Mouse (Mus musculus) splenic B cell, adult 2 months (primary cell): Measurements from ENCODE around the gene Tpr.

Experiments used
- DNase-seq: peaks from one replicate; pipeline ENCODE4 v3.0.0-alpha.2; 2011; ENCODE audit warnings: low read depth, low spot score
- H3K27me3 ChIP-seq: 2 replicates; pipeline ENCODE4 v1.6.1; 2012; ENCODE audit warnings: mild to moderate bottlenecking, low read length, moderate library complexity, mixed read lengths; ENCODE audit not compliant: control insufficient read depth, poor library complexity, insufficient read depth, severe bottlenecking
- H3K36me3 ChIP-seq: 2 replicates; pipeline ENCODE4 v1.6.1; 2012; ENCODE audit warnings: mild to moderate bottlenecking, low read length, moderate library complexity, mixed read lengths; ENCODE audit not compliant: control insufficient read depth, poor library complexity, insufficient read depth, severe bottlenecking

Tpr gene

GRCm38 (mm10) chr1:150489148-150489547 lies 96.5 kb downstream of the Tpr start:
- Histone ChIP-seq H3K27me3 (no peaks in the 10 kb centered on the region), H3K36me3 (no peaks in the 10 kb centered on the region)
- no peak for DNase-seq

GRCm38 (mm10) chr1:150496626-150497302 lies 104.1 kb downstream of the Tpr start:
- no peak for DNase-seq
- Histone ChIP-seq H3K27me3 (no peaks in the 10 kb centered on the region), H3K36me3 (no peaks in the 10 kb centered on the region)

GRCm38 (mm10) chr1:150497690-150498089 lies 105.1 kb downstream of the Tpr start:
- no peak for DNase-seq
- Histone ChIP-seq H3K36me3 (no peaks in the 10 kb centered on the region), H3K27me3 (no peaks in the 10 kb centered on the region)

GRCm38 (mm10) chr1:150498177-150498576 lies 105.5 kb downstream of the Tpr start:
- H3K36me3 ChIP-seq: no peaks in the 10 kb centered on the region
- H3K27me3 ChIP-seq: no peaks in the 10 kb centered on the region
- DNase-seq: no peak
